Mouse (Mus musculus): Measurements from ENCODE around the gene Ubox5. TPM values are rescaled to one million over a fixed set of nuclear protein-coding genes. Genes with fewer than 3 reads are reported as not detected.

Ubox5 gene
- polyA plus RNA-seq, 1 experiment from 2014 or later: 11.0 TPM

- no peak for ATAC-seq (ENCODE audit: insufficient number of reproducible peaks, low FRiP score, low TSS enrichment, low read depth)
- WGBS: 53% methylated on average over 5 of the region's 5 CpGs
- Histone ChIP-seq H3K4me1 (peaks cover 33% of the 10 kb centered on the region), H3K4me3 (no peak overlapping the region), H3K27ac (no peak overlapping the region), H3K9ac (no peak overlapping the region), H3K4me2 (no peak overlapping the region), H3K36me3 (no peaks in the 10 kb centered on the region), H3K27me3 (peaks cover 46% of the 10 kb centered on the region), H3K9me3 (no peaks in the 10 kb centered on the region)
Measured at GRCm38 (mm10) chr2:130632887-130633675, 3.2 kb upstream of the Ubox5 start.

- Histone ChIP-seq H3K9me3 (no peaks in the 10 kb centered on the region), H3K36me3 (peaks cover 3% of the 10 kb centered on the region), H3K27me3 (peaks cover 39% of the 10 kb centered on the region), H3K9ac (no peak overlapping the region), H3K4me1 (peaks cover 30% of the 10 kb centered on the region), H3K4me2 (no peak overlapping the region), H3K4me3 (no peak overlapping the region), H3K27ac (no peak overlapping the region)
- 85% methylated on average over 1 of the region's 1 CpGs for WGBS
- ATAC-seq (ENCODE audit: insufficient number of reproducible peaks, low FRiP score, low TSS enrichment, low read depth): no peak
Measured at GRCm38 (mm10) chr2:130632416-130632815, 2.6 kb upstream of the Ubox5 start.

- Histone ChIP-seq H3K27me3 (peaks cover 8% of the 10 kb centered on the region), H3K27ac (peak overlapping the region; percentile 82), H3K4me3 (peak overlapping the region; percentile 100), H3K4me1 (peaks cover 11% of the 10 kb centered on the region), H3K36me3 (peaks cover 26% of the 10 kb centered on the region), H3K9ac (peak overlapping the region; percentile 96), H3K4me2 (peak overlapping the region; percentile 81), H3K9me3 (no peaks in the 10 kb centered on the region)
- WGBS: 2% methylated on average over 37 of the region's 37 CpGs
- ATAC-seq (ENCODE audit: insufficient number of reproducible peaks, low FRiP score, low TSS enrichment, low read depth): peak; percentile 51; the same call in 1 of the 2 replicates
Measured at GRCm38 (mm10) chr2:130629080-130629838, 579 bp downstream of the Ubox5 start.

GRCm38 (mm10) chr2:130628424-130628823, 1.4 kb downstream of the Ubox5 start:
- Histone ChIP-seq H3K4me3 (peak overlapping the region; percentile 100), H3K9me3 (no peaks in the 10 kb centered on the region), H3K4me1 (peaks cover 9% of the 10 kb centered on the region), H3K36me3 (peaks cover 30% of the 10 kb centered on the region), H3K9ac (no peak overlapping the region), H3K27ac (no peak overlapping the region), H3K27me3 (no peaks in the 10 kb centered on the region; the same call in 1 of the 2 replicates), H3K4me2 (no peak overlapping the region)
- WGBS: 55% methylated on average over 3 of the region's 3 CpGs
- ATAC-seq (ENCODE audit: insufficient number of reproducible peaks, low FRiP score, low TSS enrichment, low read depth): no peak

GRCm38 (mm10) chr2:130618972-130619371, 10.9 kb downstream of the Ubox5 start:
- Histone ChIP-seq H3K27me3 (no peaks in the 10 kb centered on the region), H3K4me2 (no peak overlapping the region), H3K9ac (no peak overlapping the region), H3K27ac (no peak overlapping the region), H3K9me3 (no peaks in the 10 kb centered on the region), H3K4me1 (no peaks in the 10 kb centered on the region), H3K36me3 (peaks cover 63% of the 10 kb centered on the region), H3K4me3 (no peak overlapping the region)
- no peak for ATAC-seq (ENCODE audit: insufficient number of reproducible peaks, low FRiP score, low TSS enrichment, low read depth)
- 89% methylated on average over 7 of the region's 7 CpGs for WGBS

GRCm38 (mm10) chr2:130613091-130613490, 16.7 kb downstream of the Ubox5 start:
- Histone ChIP-seq H3K4me3 (no peak overlapping the region), H3K9ac (no peak overlapping the region), H3K36me3 (peaks cover 49% of the 10 kb centered on the region), H3K4me2 (no peak overlapping the region), H3K4me1 (no peaks in the 10 kb centered on the region), H3K27ac (no peak overlapping the region), H3K9me3 (no peaks in the 10 kb centered on the region), H3K27me3 (no peaks in the 10 kb centered on the region)
- 79% methylated on average over 3 of the region's 3 CpGs for WGBS
- no peak for ATAC-seq (ENCODE audit: insufficient number of reproducible peaks, low FRiP score, low TSS enrichment, low read depth)

- Histone ChIP-seq H3K27me3 (no peaks in the 10 kb centered on the region), H3K4me1 (no peaks in the 10 kb centered on the region), H3K36me3 (peaks cover 52% of the 10 kb centered on the region), H3K9me3 (no peaks in the 10 kb centered on the region), H3K4me3 (no peak overlapping the region), H3K27ac (no peak overlapping the region), H3K9ac (no peak overlapping the region), H3K4me2 (no peak overlapping the region)
- no peak for ATAC-seq (ENCODE audit: insufficient number of reproducible peaks, low FRiP score, low TSS enrichment, low read depth)
- WGBS: 82% methylated on average over 4 of the region's 4 CpGs
Measured at GRCm38 (mm10) chr2:130602195-130602594, 27.6 kb downstream of the Ubox5 start.

- 74% methylated on average over 3 of the region's 3 CpGs for WGBS
- no peak overlapping the region for H3K9ac ChIP-seq
- H3K36me3 ChIP-seq: peaks cover 67% of the 10 kb centered on the region
Measured at GRCm38 (mm10) chr2:130598399-130598798, 31.4 kb downstream of the Ubox5 start.

GRCm38 (mm10) chr2:130597601-130598010, 32.2 kb downstream of the Ubox5 start:
- peaks cover 66% of the 10 kb centered on the region for H3K36me3 ChIP-seq
- no peaks in the 10 kb centered on the region for H3K4me1 ChIP-seq
- WGBS: 7% methylated on average over 1 of the region's 1 CpGs
- H3K4me2 ChIP-seq: no peak overlapping the region
- ATAC-seq (ENCODE audit: insufficient number of reproducible peaks, low FRiP score, low TSS enrichment, low read depth): no peak
- no peak overlapping the region for H3K27ac ChIP-seq
- no peak overlapping the region for H3K9ac ChIP-seq
- no peaks in the 10 kb centered on the region for H3K9me3 ChIP-seq
- H3K27me3 ChIP-seq: no peaks in the 10 kb centered on the region
- no peak overlapping the region for H3K4me3 ChIP-seq

More at GRCm38 (mm10) chr2:130598399-130598798, 31.4 kb downstream of the Ubox5 start:
- Histone ChIP-seq H3K4me3 (no peak overlapping the region), H3K4me1 (no peaks in the 10 kb centered on the region), H3K27ac (no peak overlapping the region), H3K4me2 (no peak overlapping the region), H3K9me3 (no peaks in the 10 kb centered on the region), H3K27me3 (no peaks in the 10 kb centered on the region)
- ATAC-seq (ENCODE audit: insufficient number of reproducible peaks, low FRiP score, low TSS enrichment, low read depth): no peak

GRCm38 (mm10) chr2:130595596-130595995, 34.2 kb downstream of the Ubox5 start:
- H3K27ac ChIP-seq: no peak overlapping the region
- no peak overlapping the region for H3K4me2 ChIP-seq
- H3K9ac ChIP-seq: no peak overlapping the region
- WGBS: 77% methylated on average over 1 of the region's 1 CpGs
- no peak for ATAC-seq (ENCODE audit: insufficient number of reproducible peaks, low FRiP score, low TSS enrichment, low read depth)
- H3K4me1 ChIP-seq: no peaks in the 10 kb centered on the region
- peaks cover 66% of the 10 kb centered on the region for H3K36me3 ChIP-seq
- no peak overlapping the region for H3K4me3 ChIP-seq
- H3K9me3 ChIP-seq: no peaks in the 10 kb centered on the region
- H3K27me3 ChIP-seq: no peaks in the 10 kb centered on the region

GRCm38 (mm10) chr2:130591016-130591415, 38.8 kb downstream of the Ubox5 start:
- Histone ChIP-seq H3K36me3 (peaks cover 33% of the 10 kb centered on the region), H3K27ac (no peak overlapping the region), H3K9ac (no peak overlapping the region), H3K4me3 (no peak overlapping the region), H3K9me3 (no peaks in the 10 kb centered on the region), H3K27me3 (no peaks in the 10 kb centered on the region), H3K4me1 (0 out of 2 replicates have a peak, but pooled peaks cover 5% of the 10 kb centered on the region), H3K4me2 (no peak overlapping the region)
- WGBS: 93% methylated on average over 2 of the region's 2 CpGs
- no peak for ATAC-seq (ENCODE audit: insufficient number of reproducible peaks, low FRiP score, low TSS enrichment, low read depth)

GRCm38 (mm10) chr2:130589761-130590160, 40.1 kb downstream of the Ubox5 start:
- ATAC-seq (ENCODE audit: insufficient number of reproducible peaks, low FRiP score, low TSS enrichment, low read depth): no peak
- 84% methylated on average over 2 of the region's 2 CpGs for WGBS
- Histone ChIP-seq H3K36me3 (peaks cover 21% of the 10 kb centered on the region), H3K4me3 (no peak overlapping the region), H3K4me1 (0 out of 2 replicates have a peak, but pooled peaks cover 5% of the 10 kb centered on the region), H3K27ac (no peak overlapping the region), H3K27me3 (no peaks in the 10 kb centered on the region), H3K9me3 (no peaks in the 10 kb centered on the region), H3K4me2 (no peak overlapping the region), H3K9ac (no peak overlapping the region)

All from limb, embryonic 15.5 days (tissue).